Mouse (Mus musculus) duodenum, adult 2 months (tissue): ENCODE measurements around the gene Actl6a. TPM values are rescaled to one million over a fixed set of nuclear protein-coding genes. Genes with fewer than 3 reads are reported as not detected.

ENCODE experiments used
- polyA plus RNA-seq: library from polyadenylated mRNA; depleted of rRNA; stranded (reverse); fragments of >200 nt; gene quantifications from 2 replicates; pipeline ENCODE4 v1.2.3, GENCODE M21; 2012; ENCODE audit warnings: low replicate concordance; rRNA removed

The Actl6a gene
- polyA plus RNA-seq, result 5.9 and 8.1 TPM in 2 replicates

GRCm38 (mm10) chr3:32705647-32706348 lies at the start of gene Actl6a:
TSS of gene Actl6a (plus strand) at chr3:32706298.

GRCm38 (mm10) chr3:32736244-32737171 lies 30.4 kb downstream of the Actl6a start, which contains the start of gene Ndufb5:
TSS of gene Ndufb5 (plus strand) at chr3:32736990.

GRCm38 (mm10) chr3:32737172-32737655 lies 31.1 kb downstream of the Actl6a start, which contains the start of gene Mrpl47:
TSS of gene Mrpl47 (minus strand) at chr3:32737605.

Other genes with a start within 250 kb of the Actl6a start
- not detected in 2 replicates for gene Kcnmb3, start 214.1 kb upstream of the Actl6a start, polyA plus RNA-seq
- 8.9 and 9.2 TPM in 2 replicates for gene Zfp639, start 196.0 kb upstream of the Actl6a start, polyA plus RNA-seq
- 2.9 and 4.0 TPM in 2 replicates for gene Mfn1, start 176.8 kb upstream of the Actl6a start, polyA plus RNA-seq
- gene Gnb4, start 89.7 kb upstream of the Actl6a start, polyA plus RNA-seq, result 4.2 and 4.9 TPM in 2 replicates
- gene Ndufb5, start 30.7 kb downstream of the Actl6a start, polyA plus RNA-seq, result 249 and 382 TPM in 2 replicates
- 0.39 and 0.50 TPM in 2 replicates for gene Mrpl47, start 31.3 kb downstream of the Actl6a start, polyA plus RNA-seq
- 0.20 and 0.23 TPM in 2 replicates for gene Usp13, start 111.2 kb downstream of the Actl6a start, polyA plus RNA-seq